Mouse (Mus musculus) layer of hippocampus, adult 2 months (tissue): ENCODE measurements at regions not wholly inside any gene's neighbourhood (a gene's known extent, or its start where the extent isn't known, plus 50 kb on each side); places are given as distances from the start of the nearest gene placed in this dataset.

Source experiments
- DNase-seq, 2 experiments: peaks; one replicate each; pipeline ENCODE4 v3.0.0; 2022; ENCODE audit warnings: low spot score in 2 of 2
- H3K27ac ChIP-seq: fragments of 200-600 bp; 2 replicates; pipeline ENCODE4 v1.8.1; 2022
- H3K4me3 ChIP-seq: fragments of 200-600 bp; 2 replicates; pipeline ENCODE4 v1.8.1; 2022; ENCODE audit warnings: mild to moderate bottlenecking
- CTCF ChIP-seq: fragments of 200-600 bp; conservative IDR thresholded peaks from 2 replicates; pipeline ENCODE4 v1.8.1; 2022; ENCODE audit warnings: antibody characterized with exemption, mild to moderate bottlenecking, moderate library complexity

DNA sequence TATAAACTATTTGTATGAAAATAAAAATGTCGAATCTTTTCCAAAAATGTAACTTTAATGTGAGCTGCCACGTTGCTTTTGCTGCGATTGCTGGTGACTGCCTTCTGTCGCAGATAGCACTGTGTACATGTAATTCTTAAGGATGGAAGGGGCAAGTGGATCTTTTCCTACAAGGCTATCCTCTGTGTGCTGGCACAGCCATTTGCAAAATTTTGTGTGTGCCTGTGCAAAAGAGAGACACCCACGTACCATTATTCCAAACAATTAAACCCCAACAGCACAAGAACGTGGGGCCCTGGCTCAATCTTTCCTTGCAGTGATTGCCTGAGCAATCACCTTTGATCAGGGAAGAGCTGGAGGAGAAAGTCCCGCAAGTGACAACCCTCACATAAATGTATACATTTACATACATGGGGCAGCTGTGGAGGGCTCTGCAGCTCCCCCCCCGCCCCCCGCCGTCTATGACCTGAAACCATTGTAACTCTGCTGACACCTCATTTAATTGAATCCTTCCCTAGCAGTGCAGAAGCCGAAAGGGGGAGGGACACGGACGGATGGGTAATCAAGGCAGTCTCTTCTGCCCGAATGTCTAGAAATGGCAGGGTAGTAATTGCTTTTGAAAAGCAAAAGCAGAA lies 133.6 kb upstream of the Pmfbp1 start:
- H3K4me3 ChIP-seq, result no peak overlapping the region; the same call in 1 of the 2 replicates
- H3K27ac ChIP-seq, result peak overlapping the region; percentile 77
- no peak for DNase-seq
- TF ChIP-seq CTCF, result no peak

- Histone ChIP-seq H3K27ac (peak overlapping the region; percentile 77), H3K4me3 (peak overlapping the region; percentile 39; the same call in 1 of the 2 replicates)
- peak; percentile 23 to 24 for DNase-seq
- TF ChIP-seq CTCF, result no peak
Observed at GRCm38 (mm10) chr8:109360904-109361303, 132.9 kb upstream of the Pmfbp1 start.

- peak overlapping the region; percentile 69 for H3K27ac ChIP-seq
- H3K4me3 ChIP-seq, result no peak overlapping the region
- TF ChIP-seq CTCF, result no peak
- no peak for DNase-seq
Observed at GRCm38 (mm10) chr8:109361575-109362361, 132.1 kb upstream of the Pmfbp1 start.

DNA sequence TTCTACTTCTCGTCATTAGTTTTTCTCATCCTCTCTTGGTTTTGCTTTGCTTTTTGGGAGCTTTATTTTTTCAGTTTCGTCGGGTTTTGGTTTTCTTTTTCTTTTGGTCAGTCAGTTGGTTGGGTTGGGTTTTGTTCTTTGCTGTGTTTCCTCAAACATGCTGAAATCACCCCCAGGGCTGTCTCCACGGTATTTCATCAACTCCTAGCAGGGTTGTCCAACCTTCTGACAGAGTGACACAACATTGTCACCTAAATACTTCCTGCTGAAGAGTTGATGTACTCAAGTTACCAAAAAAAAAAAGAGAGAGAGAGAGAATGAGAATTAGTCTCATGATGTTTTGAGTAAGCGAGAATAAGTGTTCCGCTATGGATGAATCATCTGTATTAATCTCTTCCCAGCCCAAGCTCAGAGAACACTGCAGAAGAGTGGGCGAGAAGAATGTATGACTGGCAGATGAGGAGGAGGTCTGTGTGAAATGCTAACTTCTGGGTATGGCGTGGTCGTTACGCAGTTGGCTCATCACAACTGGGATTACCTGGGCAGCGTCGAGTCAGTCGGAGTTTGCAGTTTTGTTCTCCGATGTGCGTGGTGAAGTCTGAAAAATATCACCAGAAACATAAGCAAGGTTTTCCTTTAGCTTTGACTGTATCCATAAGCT lies 130.5 kb upstream of the Pmfbp1 start:
- Histone ChIP-seq H3K27ac (no peak overlapping the region; the same call in 1 of the 2 replicates), H3K4me3 (no peak overlapping the region)
- TF ChIP-seq CTCF, result no peak
- DNase-seq, result no peak

GRCm38 (mm10) chr8:109373977-109374376 lies 119.8 kb upstream of the Pmfbp1 start:
- DNase-seq, result no peak
- Histone ChIP-seq H3K27ac (no peak overlapping the region), H3K4me3 (no peak overlapping the region)
- TF ChIP-seq CTCF, result no peak

GRCm38 (mm10) chr8:109384881-109385280 lies 108.9 kb upstream of the Pmfbp1 start:
- TF ChIP-seq CTCF, result no peak
- Histone ChIP-seq H3K4me3 (no peak overlapping the region), H3K27ac (no peak overlapping the region)
- no peak for DNase-seq

DNA sequence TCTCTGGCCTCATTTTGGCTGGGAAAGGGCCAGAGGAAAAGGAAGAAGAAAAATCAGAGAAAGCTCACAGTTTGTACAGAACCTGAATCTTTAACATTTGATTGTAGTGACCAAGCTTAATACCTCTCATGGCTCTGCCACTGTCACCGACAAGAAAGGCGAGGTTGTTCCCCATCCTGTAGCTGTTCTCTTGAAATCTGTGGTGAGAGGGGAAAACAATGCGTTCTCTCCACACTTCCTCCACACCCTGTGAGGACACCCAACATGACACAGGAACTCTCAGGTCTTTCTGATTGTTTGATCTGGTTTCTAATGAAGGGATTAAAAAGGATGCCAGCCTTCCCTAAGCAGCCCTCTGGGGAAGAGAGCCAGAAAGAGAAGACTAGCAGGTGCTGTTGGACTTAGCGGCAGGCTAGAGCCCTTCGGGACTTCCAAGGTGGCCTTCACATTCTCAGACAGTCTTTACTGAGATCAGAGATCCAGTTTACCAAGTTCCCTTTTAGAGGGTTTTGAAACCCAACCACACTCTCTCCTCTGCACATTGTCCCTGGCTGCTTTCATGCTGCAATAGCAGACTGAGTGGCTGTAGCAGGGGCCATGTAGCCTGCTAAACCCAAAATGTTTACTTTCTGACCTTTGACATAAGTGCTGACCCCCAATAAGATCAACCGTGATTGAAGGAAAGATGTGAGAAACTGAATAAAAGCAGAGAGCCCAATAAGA lies 98.5 kb upstream of the Pmfbp1 start:
- TF ChIP-seq CTCF, result no peak
- Histone ChIP-seq H3K4me3 (no peak overlapping the region), H3K27ac (no peak overlapping the region)
- DNase-seq, result no peak

DNA sequence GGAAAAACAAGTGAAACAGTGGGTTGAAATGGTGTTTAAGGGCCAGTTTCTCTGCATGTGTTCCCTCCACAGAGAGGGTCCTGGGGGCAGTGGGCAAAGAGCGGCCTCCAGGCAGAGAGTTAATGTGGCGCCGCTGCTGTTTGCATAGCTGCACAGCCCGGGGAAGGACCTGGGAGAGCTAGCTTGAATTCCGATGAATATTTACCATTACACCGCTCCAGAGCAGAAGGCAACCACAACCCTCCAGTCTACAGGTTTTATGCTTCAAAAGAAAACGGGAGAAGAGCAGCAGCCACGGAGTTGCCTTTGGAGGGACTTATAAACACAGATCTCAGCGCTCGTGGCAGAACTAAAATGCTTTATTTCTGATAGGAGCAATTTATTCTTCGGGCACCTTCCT lies 94.2 kb upstream of the Pmfbp1 start:
- H3K4me3 ChIP-seq, result no peak overlapping the region
- TF ChIP-seq CTCF, result no peak
- DNase-seq, result no peak
- H3K27ac ChIP-seq, result no peak overlapping the region

GRCm38 (mm10) chr8:109400192-109400591 lies 93.6 kb upstream of the Pmfbp1 start:
- DNase-seq, result no peak
- no peak overlapping the region for H3K27ac ChIP-seq
- no peak overlapping the region for H3K4me3 ChIP-seq
- no peak for TF ChIP-seq CTCF

DNA sequence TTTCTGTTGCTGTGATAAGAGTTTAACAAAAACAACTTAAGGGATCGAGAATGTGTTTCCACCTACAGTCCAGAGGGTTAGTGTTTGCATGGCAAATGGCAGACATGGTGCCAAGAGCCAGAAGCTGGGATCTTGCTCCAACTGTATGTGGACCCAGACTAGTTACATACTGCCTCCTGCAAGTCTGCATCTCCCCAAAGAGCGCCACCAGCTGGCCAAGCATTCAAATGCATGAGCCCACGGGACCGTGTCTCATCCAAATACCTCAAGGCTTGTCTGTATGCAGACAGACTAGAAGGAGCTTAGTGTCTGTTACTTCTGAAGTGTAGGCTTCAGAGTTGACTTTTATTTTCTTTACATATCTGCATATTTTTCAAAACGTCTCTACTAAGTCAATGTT lies 85.9 kb upstream of the Pmfbp1 start:
- H3K27ac ChIP-seq, result no peak overlapping the region
- TF ChIP-seq CTCF, result peak; percentile 43
- DNase-seq, result no peak

DNA sequence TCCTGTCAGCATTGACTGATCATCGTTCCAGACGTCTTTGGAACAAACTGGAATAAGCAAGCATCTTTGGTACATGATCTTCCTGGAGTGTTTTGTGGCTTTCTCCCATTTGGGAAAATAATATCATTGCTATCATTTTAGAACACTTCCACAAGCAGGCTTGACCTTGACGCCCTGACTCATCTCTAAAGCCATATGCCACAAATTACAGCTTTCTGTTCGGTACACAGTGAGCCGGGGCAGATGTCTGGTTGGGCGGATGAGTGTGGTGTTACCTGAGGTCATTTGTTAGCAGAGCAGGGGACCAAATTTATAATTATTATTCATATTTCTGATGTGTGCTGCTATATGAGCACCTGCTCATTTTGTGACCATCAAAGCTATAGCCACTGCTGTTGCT lies 83.3 kb upstream of the Pmfbp1 start:
- TF ChIP-seq CTCF, result no peak
- H3K4me3 ChIP-seq, result no peak overlapping the region
- no peak for DNase-seq
- no peak overlapping the region for H3K27ac ChIP-seq

More for the DNA sequence above, 85.9 kb upstream of the Pmfbp1 start:
- no peak overlapping the region for H3K4me3 ChIP-seq

- no peak for DNase-seq
- H3K4me3 ChIP-seq, result no peak overlapping the region
- H3K27ac ChIP-seq, result no peak overlapping the region
- TF ChIP-seq CTCF, result no peak
Observed at GRCm38 (mm10) chr8:109413386-109413785, 80.4 kb upstream of the Pmfbp1 start.

DNA sequence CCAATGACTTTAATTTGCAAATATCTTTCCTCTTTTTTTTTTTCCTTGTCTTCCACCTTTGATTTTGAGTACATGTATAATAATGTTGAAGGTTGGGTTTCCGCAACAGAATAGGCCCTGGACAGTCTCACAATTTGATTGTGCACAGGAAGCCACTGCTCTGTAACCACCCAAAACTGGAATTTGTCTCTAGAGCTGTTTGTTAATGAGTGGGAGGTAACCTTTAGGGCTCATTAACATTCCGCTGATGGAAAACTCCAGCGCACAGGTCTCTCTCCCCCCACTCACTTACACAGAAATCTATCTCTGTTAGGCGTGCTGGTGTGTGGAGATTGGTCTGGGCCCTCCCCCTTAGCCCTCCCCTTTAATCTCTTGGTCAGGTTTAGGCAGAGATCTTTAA lies 78.5 kb upstream of the Pmfbp1 start:
- no peak for TF ChIP-seq CTCF
- Histone ChIP-seq H3K27ac (no peak overlapping the region), H3K4me3 (no peak overlapping the region)
- no peak for DNase-seq
